Mouse (Mus musculus) adrenal gland, adult (tissue): ENCODE results near the gene Mesp2.
"Not testable (repeated sequence)": the region's sequence is repeated elsewhere in the genome, so short reads cannot be mapped to it uniquely, and the experiment has no call there.

Experiments
- DNase-seq, 2 experiments: peaks; one replicate each; pipeline ENCODE4 v3.0.0; 2022 to 2023; ENCODE audit warnings: low spot score in 1 of 2; ENCODE audit not compliant: inconsistent age in 2 of 2

Gene Mesp2

GRCm38 (mm10) chr7:79810611-79811506, at the start of gene Mesp2:
Gene Mesp2, plus strand, starts transcription at chr7:79810727.
- peak; percentile 78 to 88 for DNase-seq

GRCm38 (mm10) chr7:79761124-79761876, 49.2 kb upstream of the Mesp2 start:
- DNase-seq, result peak; percentile 43 to 73

GRCm38 (mm10) chr7:79762106-79762505, 48.4 kb upstream of the Mesp2 start:
- DNase-seq, result peak in 1 of 2 experiments; percentile 61

GRCm38 (mm10) chr7:79765991-79766390, 44.5 kb upstream of the Mesp2 start:
- DNase-seq, result no peak

GRCm38 (mm10) chr7:79769664-79770063, 40.9 kb upstream of the Mesp2 start:
- no peak for DNase-seq

GRCm38 (mm10) chr7:79771561-79772512, 38.7 kb upstream of the Mesp2 start:
- DNase-seq, result peak; percentile 55 to 82

GRCm38 (mm10) chr7:79780647-79781626, 29.6 kb upstream of the Mesp2 start:
- peak; percentile 83 to 96 for DNase-seq

- peak in 1 of 2 experiments; percentile 67 for DNase-seq
These were observed 28.6 kb upstream of the Mesp2 start for GRCm38 (mm10) chr7:79781826-79782515.

GRCm38 (mm10) chr7:79782516-79782855, 28.0 kb upstream of the Mesp2 start:
- DNase-seq, result no peak

GRCm38 (mm10) chr7:79786295-79786694, 24.2 kb upstream of the Mesp2 start:
- DNase-seq, result peak; percentile 71 to 93

GRCm38 (mm10) chr7:79789812-79790211, 20.7 kb upstream of the Mesp2 start:
- not testable (repeated sequence) for DNase-seq

- peak; percentile 44 to 80 for DNase-seq
These were observed 17.7 kb upstream of the Mesp2 start for GRCm38 (mm10) chr7:79792635-79793421.

GRCm38 (mm10) chr7:79793688-79794087, 16.8 kb upstream of the Mesp2 start, which contains the start of gene Mesp1:
Gene Mesp1, minus strand, starts transcription at chr7:79793788.
- DNase-seq, result no peak

- no peak for DNase-seq
These were observed 11.9 kb upstream of the Mesp2 start for GRCm38 (mm10) chr7:79798606-79799005.

- peak; percentile 76 to 94 for DNase-seq
These were observed 11.5 kb upstream of the Mesp2 start for GRCm38 (mm10) chr7:79799048-79799447.

- no peak for DNase-seq
These were observed 11.0 kb upstream of the Mesp2 start for GRCm38 (mm10) chr7:79799506-79799905.

GRCm38 (mm10) chr7:79800336-79800735, 10.2 kb upstream of the Mesp2 start:
- DNase-seq, result no peak

GRCm38 (mm10) chr7:79801391-79801790, 9.1 kb upstream of the Mesp2 start:
- DNase-seq, result no peak
